Mouse (Mus musculus): ENCODE data around the gene Ccdc85a. TPM values are rescaled to one million over a fixed set of nuclear protein-coding genes. Genes with fewer than 3 reads are reported as not detected.
"Not testable (repeated sequence)": the region's sequence is repeated elsewhere in the genome, so short reads cannot be mapped to it uniquely, and the experiment has no call there.

Gene Ccdc85a
- polyA plus RNA-seq, 1 experiment from 2014 or later, result 3.5 TPM

GRCm38 (mm10) chr11:28375891-28376290 is 208.2 kb downstream of the Ccdc85a start:
- H3K27ac ChIP-seq, result no peak overlapping the region
- H3K4me1 ChIP-seq, result no peaks in the 10 kb centered on the region

GRCm38 (mm10) chr11:28374636-28375035 is 209.5 kb downstream of the Ccdc85a start:
- no peak overlapping the region for H3K27ac ChIP-seq
- H3K4me1 ChIP-seq, result no peaks in the 10 kb centered on the region
- no peak overlapping the region for H3K4me3 ChIP-seq
- H3K27me3 ChIP-seq (ENCODE audit: poor library complexity, severe bottlenecking), result no peaks in the 10 kb centered on the region
- no peaks in the 10 kb centered on the region for H3K36me3 ChIP-seq (replicated peaks)
- H3K9me3 ChIP-seq, result 0 out of 2 replicates have a peak, but pooled peaks cover 5% of the 10 kb centered on the region
- no peak for DNase-seq (ENCODE audit: extremely low spot score, low spot score)

More at GRCm38 (mm10) chr11:28375891-28376290, 208.2 kb downstream of the Ccdc85a start:
- H3K36me3 ChIP-seq (replicated peaks), result no peaks in the 10 kb centered on the region
- 0 out of 2 replicates have a peak, but pooled peaks cover 5% of the 10 kb centered on the region for H3K9me3 ChIP-seq
- no peak overlapping the region for H3K4me3 ChIP-seq
- H3K27me3 ChIP-seq (ENCODE audit: poor library complexity, severe bottlenecking), result no peaks in the 10 kb centered on the region
- no peak for DNase-seq (ENCODE audit: extremely low spot score, low spot score)

- H3K4me1 ChIP-seq; H3K36me3 ChIP-seq (replicated peaks); DNase-seq (ENCODE audit: extremely low spot score, low spot score); H3K27ac ChIP-seq; H3K4me3 ChIP-seq; H3K27me3 ChIP-seq (ENCODE audit: poor library complexity, severe bottlenecking): not testable (repeated sequence)
- H3K9me3 ChIP-seq, result peaks cover 13% of the 10 kb centered on the region; the same call in 1 of the 2 replicates
- 72% methylated on average over 5 of the region's 5 CpGs for WGBS
Observed at GRCm38 (mm10) chr11:28371381-28371780, 212.7 kb downstream of the Ccdc85a start.

GRCm38 (mm10) chr11:28365929-28366244 is 218.2 kb downstream of the Ccdc85a start:
- Histone ChIP-seq H3K36me3 (replicated peaks) (no peaks in the 10 kb centered on the region), H3K4me3 (peak overlapping the region; percentile 41), H3K4me1 (peaks cover 24% of the 10 kb centered on the region), H3K27ac (peak overlapping the region; percentile 86), H3K27me3 (ENCODE audit: poor library complexity, severe bottlenecking) (peaks cover 11% of the 10 kb centered on the region), H3K9me3 (peaks cover 11% of the 10 kb centered on the region; the same call in 1 of the 2 replicates)
- no peak for DNase-seq (ENCODE audit: extremely low spot score, low spot score)
- WGBS, result 48% methylated on average over 2 of the region's 2 CpGs

GRCm38 (mm10) chr11:28365209-28365928 is 218.8 kb downstream of the Ccdc85a start:
- peak; percentile 94 for DNase-seq (ENCODE audit: extremely low spot score, low spot score)
- no peaks in the 10 kb centered on the region for H3K36me3 ChIP-seq (replicated peaks)
- peak overlapping the region; percentile 41 for H3K4me3 ChIP-seq
- peaks cover 11% of the 10 kb centered on the region for H3K27me3 ChIP-seq (ENCODE audit: poor library complexity, severe bottlenecking)
- peaks cover 24% of the 10 kb centered on the region for H3K4me1 ChIP-seq
- H3K9me3 ChIP-seq, result peaks cover 11% of the 10 kb centered on the region; the same call in 1 of the 2 replicates
- WGBS, result 6% methylated on average over 26 of the region's 26 CpGs
- peak overlapping the region; percentile 86 for H3K27ac ChIP-seq

- no peaks in the 10 kb centered on the region for H3K36me3 ChIP-seq (replicated peaks)
- no peaks in the 10 kb centered on the region for H3K4me1 ChIP-seq
- 90% methylated on average over 2 of the region's 2 CpGs for WGBS
- H3K27me3 ChIP-seq (ENCODE audit: poor library complexity, severe bottlenecking), result no peaks in the 10 kb centered on the region
- H3K27ac ChIP-seq, result no peak overlapping the region
- DNase-seq (ENCODE audit: extremely low spot score, low spot score), result no peak
- no peak overlapping the region for H3K4me3 ChIP-seq
- H3K9me3 ChIP-seq, result no peaks in the 10 kb centered on the region
Observed at GRCm38 (mm10) chr11:28343465-28343864, 240.7 kb downstream of the Ccdc85a start.

GRCm38 (mm10) chr11:28341887-28342286 is 242.2 kb downstream of the Ccdc85a start:
- DNase-seq (ENCODE audit: extremely low spot score, low spot score), result no peak
- no peaks in the 10 kb centered on the region for H3K4me1 ChIP-seq
- H3K4me3 ChIP-seq, result no peak overlapping the region
- H3K36me3 ChIP-seq (replicated peaks), result no peaks in the 10 kb centered on the region
- no peaks in the 10 kb centered on the region for H3K27me3 ChIP-seq (ENCODE audit: poor library complexity, severe bottlenecking)
- WGBS, result 79% methylated on average over 5 of the region's 5 CpGs
- no peak overlapping the region for H3K27ac ChIP-seq
- H3K9me3 ChIP-seq, result no peaks in the 10 kb centered on the region

- H3K4me1 ChIP-seq; H3K4me3 ChIP-seq; DNase-seq (ENCODE audit: extremely low spot score, low spot score); H3K36me3 ChIP-seq (replicated peaks); H3K27me3 ChIP-seq (ENCODE audit: poor library complexity, severe bottlenecking); H3K27ac ChIP-seq; H3K9me3 ChIP-seq: not testable (repeated sequence)
- 95% methylated on average over 45 of the region's 45 CpGs for WGBS
Observed at GRCm38 (mm10) chr11:28339224-28340150, 244.6 kb downstream of the Ccdc85a start, which contains the start of gene Gm6685. Gene Gm6685, minus strand, starts transcription at chr11:28339867.

Other genes starting within 250 kb of the Ccdc85a start
- gene Gm6685, start 244.5 kb downstream of the Ccdc85a start, polyA plus RNA-seq (2016; fragmentation: Nextera tagmentation; extraction: Ambion mirVana), result 0.73 TPM in 1 of 2 replicates, not detected in the other